17 mouse cellular contexts compared by ENCODE assay signal in genomic region chr9:58065532-58065931, GRCm38 (mm10). TPM values are rescaled to one million over a fixed set of nuclear protein-coding genes. Genes with fewer than 3 reads are reported as not detected.
A peak's percentile ranks its signal among the peaks of the same experiment; 100 is the strongest.
DNase-seq lines count a peak whose midpoint lies in the region; ATAC-seq lines count a peak whose summit lies in the region.
"Had no signal": no experiment of that assay in that cellular context is flagged by ENCODE, and none has a peak within 500 bp of the region (broad histone marks: within the 10 kb centered on the region; RNA-seq: fewer than 3 reads in every experiment).

No protein-coding gene starts in this region.

- no peak overlapping the region for H3K9ac ChIP-seq in hindbrain, embryonic 14.5 days
- no peak overlapping the region for H3K9ac ChIP-seq in midbrain, embryonic 16.5 days (ENCODE audit: low read depth, low read length)
- H3K9ac ChIP-seq: heart, embryonic 13.5 days; liver, embryonic 14.5 days had no signal

- H3K4me2 ChIP-seq in hindbrain, embryonic 14.5 days (replicated peaks): no peak overlapping the region
- H3K4me2 ChIP-seq in midbrain, embryonic 16.5 days (ENCODE audit: low read length): no peak overlapping the region
- H3K4me2 ChIP-seq: heart, embryonic 13.5 days had no signal

- H3K4me1 ChIP-seq in forebrain, embryonic 10.5 days: peaks cover 60% of the 10 kb centered on the region
- H3K4me1 ChIP-seq in hindbrain, embryonic 14.5 days (replicated peaks; ENCODE audit: control insufficient read depth, insufficient read depth, low read length): peaks cover 48% of the 10 kb centered on the region
- peaks cover 37% of the 10 kb centered on the region for H3K4me1 ChIP-seq in midbrain, embryonic 16.5 days (ENCODE audit: control insufficient read depth, insufficient read depth, low read length)

- no peaks in the 10 kb centered on the region for H3K9me3 ChIP-seq in forebrain, embryonic 10.5 days
- H3K9me3 ChIP-seq in hindbrain, embryonic 14.5 days (ENCODE audit: control insufficient read depth, low read length): no peaks in the 10 kb centered on the region
- H3K9me3 ChIP-seq in midbrain, embryonic 16.5 days (replicated peaks; ENCODE audit: control insufficient read depth, low read length, poor library complexity, severe bottlenecking): no peaks in the 10 kb centered on the region
- H3K9me3 ChIP-seq: heart, embryonic 13.5 days; limb, embryonic 10.5 days had no signal

- peaks cover 36% of the 10 kb centered on the region for H3K27me3 ChIP-seq in forebrain, embryonic 10.5 days (ENCODE audit: poor library complexity, severe bottlenecking)
- H3K27me3 ChIP-seq in hindbrain, embryonic 14.5 days (ENCODE audit: control insufficient read depth, insufficient read depth, low read length): no peaks in the 10 kb centered on the region
- no peaks in the 10 kb centered on the region for H3K27me3 ChIP-seq in midbrain, embryonic 16.5 days (ENCODE audit: control insufficient read depth, insufficient read depth, low read depth, low read length)

- peak overlapping the region; percentile 74 for H3K27ac ChIP-seq in forebrain, embryonic 10.5 days
- peak overlapping the region; percentile 68 for H3K27ac ChIP-seq in hindbrain, embryonic 14.5 days
- peak overlapping the region; percentile 85 for H3K27ac ChIP-seq in midbrain, embryonic 16.5 days (ENCODE audit: low read length)
- H3K27ac ChIP-seq: heart, embryonic 13.5 days; limb, embryonic 10.5 days; liver, embryonic 14.5 days had no signal

- H3K4me3 ChIP-seq in forebrain, embryonic 10.5 days: no peak overlapping the region
- no peak overlapping the region for H3K4me3 ChIP-seq in hindbrain, embryonic 14.5 days (replicated peaks; ENCODE audit: low read length)
- H3K4me3 ChIP-seq in midbrain, embryonic 16.5 days (ENCODE audit: low read depth, low read length): no peak overlapping the region
- H3K4me3 ChIP-seq: heart, embryonic 13.5 days; limb, embryonic 10.5 days had no signal

- DNase-seq in kidney, adult 9 months: peak; percentile 18
- no peak for DNase-seq in kidney, postnatal 14 days
- DNase-seq in forebrain, embryonic 10.5 days (ENCODE audit: extremely low spot score, low spot score): no peak
- DNase-seq in hindbrain, embryonic 14.5 days (ENCODE audit: low spot score): no peak
- no peak for DNase-seq in T-cell, adult 2 months (ENCODE audit: low spot score)
- DNase-seq in adrenal gland, adult 2 months: no peak
- DNase-seq in heart, adult 8-10 months (ENCODE audit: low spot score): no peak
- DNase-seq: adrenal gland, postnatal 36 days; B cell, adult 2 months; cerebellum, adult 11 months; gastrocnemius, postnatal 25 days; lung, postnatal 14 days had no signal

- 0 out of 2 replicates have a peak, but pooled peaks have one; percentile 16 for ATAC-seq in hindbrain, embryonic 14.5 days (ENCODE audit: low FRiP score)
- peak; percentile 46; the same call in 1 of the 2 replicates for ATAC-seq in midbrain, embryonic 16.5 days

- WGBS in forebrain, embryonic 10.5 days: 41% methylated on average over 6 of the region's 6 CpGs
- WGBS in hindbrain, embryonic 14.5 days: 20% methylated on average over 6 of the region's 6 CpGs
- 10% methylated on average over 6 of the region's 6 CpGs for WGBS in midbrain, embryonic 16.5 days

- H3K36me3 ChIP-seq in forebrain, embryonic 10.5 days (replicated peaks): no peaks in the 10 kb centered on the region
- H3K36me3 ChIP-seq in hindbrain, embryonic 14.5 days (replicated peaks; ENCODE audit: control insufficient read depth, insufficient read depth): no peaks in the 10 kb centered on the region
- no peaks in the 10 kb centered on the region for H3K36me3 ChIP-seq in midbrain, embryonic 16.5 days (ENCODE audit: control insufficient read depth, insufficient read depth, low read length)
- H3K36me3 ChIP-seq: heart, embryonic 13.5 days; limb, embryonic 10.5 days had no signal

RNA-seq across cellular contexts. Expression of gene Stra6, which starts 1.9 kb away (rescaled TPM):
- polyA plus RNA-seq in forebrain, embryonic 10.5 days (2016; fragmentation: Nextera tagmentation; extraction: Ambion mirVana): 33.0 and 37.1 TPM in 2 replicates
- polyA plus RNA-seq in hindbrain, embryonic 14.5 days (2014; fragmentation: Nextera tagmentation; extraction: Ambion mirVana): 18.1 and 22.1 TPM in 2 replicates
- polyA plus RNA-seq in midbrain, embryonic 16.5 days (2015; fragmentation: Nextera tagmentation; extraction: Ambion mirVana): 8.1 and 9.7 TPM in 2 replicates
- total RNA-seq in adrenal gland, adult 2 months (2021): 1 to 10 TPM; 1.5 to 1.8 TPM
- polyA plus RNA-seq in adrenal gland, adult 2 months (2012; rRNA removed): 2.0 and 2.6 TPM in 2 replicates
- 1 to 10 TPM in 1 of 4 experiments, under 1 TPM in 3; 0.50 to 1.5 (median 0.67) TPM for total RNA-seq in heart, adult 8-10 months (2022)
- total RNA-seq: common myeloid progenitor, adult 5-6 weeks had no signal

RNA-seq across cellular contexts. Expression of gene Ccdc33, which starts 53.1 kb away (rescaled TPM):
- 0.36 and 0.90 TPM in 2 replicates for polyA plus RNA-seq in forebrain, embryonic 10.5 days (2016; fragmentation: Nextera tagmentation; extraction: Ambion mirVana)
- 0.13 and 0.43 TPM in 2 replicates for polyA plus RNA-seq in hindbrain, embryonic 14.5 days (2014; fragmentation: Nextera tagmentation; extraction: Ambion mirVana)
- 0.31 and 0.90 TPM in 2 replicates for polyA plus RNA-seq in midbrain, embryonic 16.5 days (2015; fragmentation: Nextera tagmentation; extraction: Ambion mirVana)
- total RNA-seq in adrenal gland, adult 2 months (2021): under 1 TPM; 0.21 to 0.84 TPM
- 0.18 and 0.34 TPM in 2 replicates for polyA plus RNA-seq in adrenal gland, adult 2 months (2012; rRNA removed)
- under 1 TPM in 3 of 4 experiments, not detected in 1; 0.26 to 0.44 (median 0.30) TPM for total RNA-seq in heart, adult 8-10 months (2022)
- total RNA-seq: common myeloid progenitor, adult 5-6 weeks; gastrocnemius, postnatal 25 days had no signal
- polyA plus RNA-seq: liver, embryonic 14.5 days had no signal

RNA-seq across cellular contexts. Expression of gene Cyp11a1, which starts 59.3 kb away (rescaled TPM):
- polyA plus RNA-seq in forebrain, embryonic 10.5 days (2016; fragmentation: Nextera tagmentation; extraction: Ambion mirVana): not detected in 2 replicates
- 0.39 and 1.5 TPM in 2 replicates for polyA plus RNA-seq in hindbrain, embryonic 14.5 days (2014; fragmentation: Nextera tagmentation; extraction: Ambion mirVana)
- polyA plus RNA-seq in midbrain, embryonic 16.5 days (2015; fragmentation: Nextera tagmentation; extraction: Ambion mirVana): 0.76 and 1.6 TPM in 2 replicates
- 1,000 to 10,000 TPM; 6,621 to 7,422 TPM for total RNA-seq in adrenal gland, adult 2 months (2021)
- 1,463 and 1,873 TPM in 2 replicates for polyA plus RNA-seq in adrenal gland, adult 2 months (2012; rRNA removed)
- under 1 TPM in 1 of 4 experiments, not detected in 3; 0.27 TPM for total RNA-seq in heart, adult 8-10 months (2022)
- total RNA-seq: common myeloid progenitor, adult 5-6 weeks had no signal

Comparison
In these comparisons a context has a peak if more than half of its experiments do, and no peak if none do; other contexts are left out.
1. RNA of gene Cyp11a1, which starts 59.3 kb away (polyA plus RNA-seq): 1,463 to 1,873 TPM in adrenal gland, adult 2 months; 0.76 to 1.6 TPM in midbrain, embryonic 16.5 days, 0.39 to 1.5 TPM in hindbrain, embryonic 14.5 days and not detected in forebrain, embryonic 10.5 days; every median in the first group is over 100 times any median in the second.
2. Peak in every context shown above with its lines, with median percentiles within 50 percentile points of each other: H3K27ac ChIP-seq.